Mouse (Mus musculus): ENCODE measurements around the gene Sfxn5. TPM values are rescaled to one million over a fixed set of nuclear protein-coding genes. Genes with fewer than 3 reads are reported as not detected.
A peak's percentile ranks its signal among the peaks of the same experiment; 100 is the strongest.

Gene Sfxn5
- polyA plus RNA-seq, 1 experiment, result 164 TPM

DNA sequence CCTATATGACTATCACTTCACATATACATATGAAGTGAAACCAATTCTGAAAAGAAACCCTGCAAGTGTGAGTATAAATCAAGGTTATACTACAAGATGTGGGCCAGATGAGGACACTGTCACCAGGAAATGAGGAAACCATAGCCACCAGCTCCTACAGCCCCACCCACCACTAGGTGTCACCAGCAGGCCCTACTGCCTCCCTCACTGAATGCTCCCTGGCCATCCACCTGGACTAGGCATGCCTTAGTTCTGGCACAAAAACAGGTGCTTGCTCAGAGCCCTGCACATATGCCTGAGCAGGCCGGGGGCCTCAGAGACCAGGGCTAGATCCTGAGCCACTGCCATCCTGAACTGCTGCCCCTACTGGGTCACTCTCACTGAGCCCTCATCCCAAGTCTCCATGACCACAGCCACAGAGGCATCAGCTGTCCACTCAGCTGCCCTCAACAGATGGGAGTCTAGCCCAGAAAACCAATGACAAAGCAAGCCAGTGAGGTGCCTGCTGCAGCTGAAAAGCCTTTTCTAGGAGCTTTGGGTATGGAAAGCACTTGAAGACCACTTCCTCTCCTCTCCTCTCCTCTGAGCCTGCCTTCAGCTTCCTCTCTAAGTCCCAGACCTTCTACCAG lies 6.2 kb upstream of the Sfxn5 start:
- Histone ChIP-seq H3K4me3 (ENCODE audit: insufficient read depth, low read length) (no peak overlapping the region), H3K27ac (ENCODE audit: insufficient read depth, low read length) (no peak overlapping the region), H3K4me1 (ENCODE audit: control insufficient read depth, insufficient read depth, low read length) (peaks cover 6% of the 10 kb centered on the region; the same call in 1 of the 2 replicates)
- no peak for TF ChIP-seq POLR2A (IDR thresholded peaks at IDR 0.05; ENCODE audit: extremely low read depth, insufficient read depth, low read length)
- peak; percentile 56 for TF ChIP-seq CTCF (IDR thresholded peaks at IDR 0.05; ENCODE audit: extremely low read depth, insufficient read depth, low read length)

DNA sequence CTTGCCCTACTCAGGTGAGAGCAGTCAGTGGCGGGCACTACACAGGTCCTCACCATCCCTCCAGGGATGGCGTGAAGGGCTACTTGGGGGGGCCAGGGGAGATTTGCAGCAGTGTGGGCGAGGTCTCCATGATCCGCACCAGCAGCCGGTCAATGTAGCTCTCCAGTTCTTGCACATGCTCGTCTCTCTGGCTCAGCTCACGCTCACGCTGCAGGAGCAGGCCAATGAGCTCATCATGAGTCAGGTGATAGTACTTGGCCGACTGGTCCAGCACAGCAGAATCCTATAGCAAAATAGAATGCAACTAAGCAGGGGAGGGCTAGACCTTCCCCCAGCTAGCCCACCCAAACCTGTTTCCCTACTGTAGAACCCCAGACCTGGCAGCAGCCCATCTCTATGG lies 3.7 kb upstream of the Sfxn5 start:
- TF ChIP-seq CTCF (IDR thresholded peaks at IDR 0.05; ENCODE audit: extremely low read depth, insufficient read depth, low read length) (no peak), POLR2A (IDR thresholded peaks at IDR 0.05; ENCODE audit: extremely low read depth, insufficient read depth, low read length) (peak; percentile 28; the same call in 1 of the 2 replicates)
- H3K4me1 ChIP-seq (ENCODE audit: control insufficient read depth, insufficient read depth, low read length), result peaks cover 6% of the 10 kb centered on the region; the same call in 1 of the 2 replicates
- H3K27ac ChIP-seq (ENCODE audit: insufficient read depth, low read length), result no peak overlapping the region

GRCm38 (mm10) chr6:85335352-85335751 lies 2.1 kb upstream of the Sfxn5 start:
- peaks cover 8% of the 10 kb centered on the region; the same call in 1 of the 2 replicates for H3K4me1 ChIP-seq (ENCODE audit: control insufficient read depth, insufficient read depth, low read length)
- TF ChIP-seq CTCF (IDR thresholded peaks at IDR 0.05; ENCODE audit: extremely low read depth, insufficient read depth, low read length) (no peak), POLR2A (IDR thresholded peaks at IDR 0.05; ENCODE audit: extremely low read depth, insufficient read depth, low read length) (no peak)
- H3K4me3 ChIP-seq (ENCODE audit: insufficient read depth, low read length), result no peak overlapping the region
- no peak overlapping the region for H3K27ac ChIP-seq (ENCODE audit: insufficient read depth, low read length)

More for the DNA sequence above, 3.7 kb upstream of the Sfxn5 start:
- no peak overlapping the region for H3K4me3 ChIP-seq (ENCODE audit: insufficient read depth, low read length)

DNA sequence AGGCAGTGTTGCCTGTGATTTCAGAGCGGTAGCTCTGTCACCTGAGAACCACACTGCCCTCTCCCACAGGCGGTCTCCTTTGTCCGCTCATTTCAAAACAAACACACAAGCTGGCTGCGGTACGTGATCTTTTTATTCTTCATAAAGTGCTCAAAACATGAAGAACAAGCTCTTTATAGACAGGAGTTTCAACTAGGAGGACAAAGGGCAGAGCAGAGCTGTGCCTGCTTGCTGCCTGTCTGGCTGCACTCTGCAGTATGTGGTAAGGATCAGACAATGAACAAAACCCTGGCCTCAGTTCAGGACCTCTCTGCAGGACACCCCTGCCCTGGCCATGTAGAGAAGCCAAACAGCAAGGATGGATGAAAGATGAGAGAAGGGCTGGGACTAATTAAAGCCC lies 1.6 kb upstream of the Sfxn5 start:
- Histone ChIP-seq H3K27ac (ENCODE audit: insufficient read depth, low read length) (no peak overlapping the region), H3K4me1 (ENCODE audit: control insufficient read depth, insufficient read depth, low read length) (peaks cover 8% of the 10 kb centered on the region), H3K4me3 (ENCODE audit: insufficient read depth, low read length) (no peak overlapping the region)
- TF ChIP-seq CTCF (IDR thresholded peaks at IDR 0.05; ENCODE audit: extremely low read depth, insufficient read depth, low read length) (no peak), POLR2A (IDR thresholded peaks at IDR 0.05; ENCODE audit: extremely low read depth, insufficient read depth, low read length) (no peak)

GRCm38 (mm10) chr6:85334251-85334650 lies 1.0 kb upstream of the Sfxn5 start:
- TF ChIP-seq CTCF (IDR thresholded peaks at IDR 0.05; ENCODE audit: extremely low read depth, insufficient read depth, low read length) (no peak), POLR2A (IDR thresholded peaks at IDR 0.05; ENCODE audit: extremely low read depth, insufficient read depth, low read length) (no peak)
- Histone ChIP-seq H3K27ac (ENCODE audit: insufficient read depth, low read length) (peak overlapping the region; percentile 91; the same call in 1 of the 2 replicates), H3K4me3 (ENCODE audit: insufficient read depth, low read length) (no peak overlapping the region; the same call in 1 of the 2 replicates), H3K4me1 (ENCODE audit: control insufficient read depth, insufficient read depth, low read length) (peaks cover 8% of the 10 kb centered on the region)

DNA sequence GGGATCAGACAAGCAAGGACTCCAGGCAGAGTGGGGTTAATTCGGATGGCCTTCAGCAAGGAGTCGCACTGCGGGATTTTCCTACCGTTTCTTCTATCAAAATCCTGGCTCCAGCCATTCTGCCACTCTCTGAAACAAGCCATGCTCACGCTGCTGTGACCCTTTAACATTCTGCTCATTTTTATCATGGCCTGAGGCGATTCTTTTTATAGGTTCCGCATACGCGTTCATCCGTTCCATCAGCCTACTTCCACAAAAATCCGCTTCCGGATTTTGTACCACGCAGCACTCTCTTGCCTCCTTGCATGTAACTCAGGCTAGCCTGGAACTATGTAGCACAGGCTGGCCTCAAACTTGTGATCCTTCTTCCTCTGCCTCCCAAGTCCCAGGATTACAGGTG lies 510 bp upstream of the Sfxn5 start:
- TF ChIP-seq POLR2A (IDR thresholded peaks at IDR 0.05; ENCODE audit: extremely low read depth, insufficient read depth, low read length) (no peak), CTCF (IDR thresholded peaks at IDR 0.05; ENCODE audit: extremely low read depth, insufficient read depth, low read length) (no peak)
- H3K27ac ChIP-seq (ENCODE audit: insufficient read depth, low read length), result peak overlapping the region; percentile 91
- peak overlapping the region; percentile 93 for H3K4me3 ChIP-seq (ENCODE audit: insufficient read depth, low read length)
- H3K4me1 ChIP-seq (ENCODE audit: control insufficient read depth, insufficient read depth, low read length), result peaks cover 5% of the 10 kb centered on the region

DNA sequence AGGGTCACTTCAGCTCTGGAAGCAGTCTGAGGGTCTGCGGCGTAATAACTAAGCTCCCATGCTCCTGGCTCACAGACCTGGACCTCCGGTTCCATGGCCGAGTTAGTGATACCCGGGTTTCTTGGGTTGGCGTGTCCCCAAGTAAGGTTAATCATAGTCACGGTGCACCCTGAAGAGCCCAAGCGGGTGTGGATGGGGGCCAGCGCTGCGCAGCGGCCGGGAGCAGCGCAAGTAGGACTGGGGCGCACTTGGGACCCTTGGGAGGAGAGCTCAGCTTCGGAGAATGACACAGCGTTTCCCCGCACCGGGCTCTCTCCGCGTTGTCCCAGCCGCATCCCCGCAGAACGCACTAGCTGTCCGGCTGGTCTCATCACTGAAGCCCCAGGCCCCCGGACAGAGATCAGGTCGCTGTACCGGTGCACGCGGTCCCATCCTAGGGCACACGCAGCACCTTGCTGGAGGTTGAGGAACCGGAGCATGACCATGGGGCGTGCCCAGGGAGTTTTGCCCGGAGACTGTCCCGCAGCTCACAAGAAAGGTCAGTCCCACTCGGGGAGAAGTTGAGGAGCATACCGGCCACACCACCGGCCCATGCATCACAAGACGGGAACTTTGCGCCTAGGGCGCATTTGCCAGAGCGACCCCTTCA lies 747 bp downstream of the Sfxn5 start:
- peak overlapping the region; percentile 93 for H3K4me3 ChIP-seq (ENCODE audit: insufficient read depth, low read length)
- TF ChIP-seq CTCF (IDR thresholded peaks at IDR 0.05; ENCODE audit: extremely low read depth, insufficient read depth, low read length), result no peak
- TF ChIP-seq POLR2A (IDR thresholded peaks at IDR 0.05; ENCODE audit: extremely low read depth, insufficient read depth, low read length), result no peak
- peaks cover 4% of the 10 kb centered on the region; the same call in 1 of the 2 replicates for H3K4me1 ChIP-seq (ENCODE audit: control insufficient read depth, insufficient read depth, low read length)
- peak overlapping the region; percentile 48 for H3K27ac ChIP-seq (ENCODE audit: insufficient read depth, low read length)

DNA sequence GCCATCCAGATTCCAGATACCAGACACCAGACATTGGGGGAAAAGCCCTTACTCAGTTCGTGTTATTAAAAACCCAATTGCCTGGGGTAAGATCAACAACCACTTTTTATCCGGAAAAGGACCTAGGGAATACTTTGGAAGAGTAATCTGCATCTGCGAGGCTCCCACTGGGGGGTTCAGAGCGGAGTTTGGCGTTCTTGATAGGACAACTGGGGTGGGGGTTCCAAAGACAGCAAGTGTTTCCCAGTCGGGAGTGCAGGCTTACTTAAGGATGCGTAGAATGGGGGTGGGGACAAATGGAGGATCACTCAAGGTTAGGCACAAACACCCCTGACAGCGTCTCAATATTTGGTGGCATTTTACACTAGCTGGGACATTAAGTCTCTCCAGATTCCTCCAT lies 1.5 kb downstream of the Sfxn5 start:
- peak overlapping the region; percentile 93 for H3K4me3 ChIP-seq (ENCODE audit: insufficient read depth, low read length)
- no peak for TF ChIP-seq POLR2A (IDR thresholded peaks at IDR 0.05; ENCODE audit: extremely low read depth, insufficient read depth, low read length)
- no peak for TF ChIP-seq CTCF (IDR thresholded peaks at IDR 0.05; ENCODE audit: extremely low read depth, insufficient read depth, low read length)
- peaks cover 2% of the 10 kb centered on the region; the same call in 1 of the 2 replicates for H3K4me1 ChIP-seq (ENCODE audit: control insufficient read depth, insufficient read depth, low read length)
- peak overlapping the region; percentile 23; the same call in 1 of the 2 replicates for H3K27ac ChIP-seq (ENCODE audit: insufficient read depth, low read length)

GRCm38 (mm10) chr6:85331221-85331735 lies 1.9 kb downstream of the Sfxn5 start:
- TF ChIP-seq CTCF (IDR thresholded peaks at IDR 0.05; ENCODE audit: extremely low read depth, insufficient read depth, low read length) (no peak), POLR2A (IDR thresholded peaks at IDR 0.05; ENCODE audit: extremely low read depth, insufficient read depth, low read length) (no peak)

More at GRCm38 (mm10) chr6:85331221-85331735, 1.9 kb downstream of the Sfxn5 start:
- Histone ChIP-seq H3K27ac (ENCODE audit: insufficient read depth, low read length) (peak overlapping the region; percentile 23; the same call in 1 of the 2 replicates), H3K4me1 (ENCODE audit: control insufficient read depth, insufficient read depth, low read length) (peaks cover 2% of the 10 kb centered on the region; the same call in 1 of the 2 replicates), H3K4me3 (ENCODE audit: insufficient read depth, low read length) (peak overlapping the region; percentile 93)

All from cortical plate, adult 2 months (tissue).